Mouse (Mus musculus): ENCODE results near the gene Pmpca.

GRCm38 (mm10) chr2:26442843-26443242, 53.7 kb downstream of the Pmpca start:
- TF ChIP-seq POLR2A (IDR thresholded peaks at IDR 0.05; ENCODE audit: borderline replicate concordance, extremely low read depth, low read depth, low read length) (no peak), CTCF (IDR thresholded peaks at IDR 0.05; ENCODE audit: insufficient read depth, low read length) (no peak)

All from lung, adult 2 months (tissue).